Mouse (Mus musculus) hindbrain, embryonic 16.5 days (tissue): ENCODE measurements around the gene Pakap. TPM values are rescaled to one million over a fixed set of nuclear protein-coding genes. Genes with fewer than 3 reads are reported as not detected.

ENCODE experiments used
- ATAC-seq: fragments of 200-750 bp; cut with Nextera tagmentation; 2 replicates; pipeline ENCODE4 v1.8.0; 2017; ENCODE audit warnings: moderate TSS enrichment, moderate library complexity
- H3K27ac ChIP-seq: fragments of 300-500 bp; sonication (generic); 2 replicates; pipeline ENCODE4 v1.5.1; 2014; ENCODE audit warnings: low read depth, mild to moderate bottlenecking, control low read depth, low read length, moderate library complexity
- H3K27me3 ChIP-seq: fragments of 300-500 bp; sonication (generic); replicated peaks from 2 replicates; pipeline ENCODE4 v1.6.1; 2014; ENCODE audit warnings: low read length; ENCODE audit not compliant: control insufficient read depth, insufficient read depth
- H3K36me3 ChIP-seq: fragments of 300-500 bp; sonication (generic); 2 replicates; pipeline ENCODE4 v1.6.1; 2014; ENCODE audit warnings: mild to moderate bottlenecking, low read length, moderate library complexity, mixed read lengths; ENCODE audit not compliant: control insufficient read depth, insufficient read depth
- H3K4me1 ChIP-seq: fragments of 300-500 bp; sonication (generic); 2 replicates; pipeline ENCODE4 v1.6.1; 2014; ENCODE audit warnings: low read depth, low read length; ENCODE audit not compliant: control insufficient read depth, insufficient read depth
- H3K4me2 ChIP-seq: fragments of 300-500 bp; sonication (generic); 2 replicates; pipeline ENCODE4 v1.6.1; 2014; ENCODE audit warnings: mild to moderate bottlenecking, low read length, control low read depth, moderate library complexity
- H3K4me3 ChIP-seq: fragments of 300-500 bp; sonication (generic); 2 replicates; pipeline ENCODE4 v1.5.1; 2014; ENCODE audit warnings: mild to moderate bottlenecking, low read length, control low read depth, moderate library complexity
- H3K9ac ChIP-seq: fragments of 300-500 bp; sonication (generic); 2 replicates; pipeline ENCODE4 v1.6.1; 2014; ENCODE audit warnings: low read depth, mild to moderate bottlenecking, control low read depth, low read length, moderate library complexity
- H3K9me3 ChIP-seq: fragments of 300-500 bp; sonication (generic); 2 replicates; pipeline ENCODE4 v1.6.1; 2014; ENCODE audit warnings: mild to moderate bottlenecking, low read length, moderate library complexity; ENCODE audit not compliant: control insufficient read depth
- WGBS: fragments of 180-500 bp; shearing (Covaris S2); extraction: QIAGEN DNeasy Blood & Tissue Kit; methylation state at CpG from one replicate; pipeline ENCODE4 v1.1.7; 2014; 5-methylcytosine and 5-hydroxymethylcytosine counted together
- polyA plus RNA-seq: library from polyadenylated mRNA; unstranded; fragments of >200 nt; fragmentation: Nextera tagmentation; extraction: Ambion mirVana; gene quantifications from 2 replicates; pipeline ENCODE4 v1.2.1, GENCODE M21; 2015

Pakap gene
- polyA plus RNA-seq, 1 experiment from 2014 or later = 14.0 TPM

DNA sequence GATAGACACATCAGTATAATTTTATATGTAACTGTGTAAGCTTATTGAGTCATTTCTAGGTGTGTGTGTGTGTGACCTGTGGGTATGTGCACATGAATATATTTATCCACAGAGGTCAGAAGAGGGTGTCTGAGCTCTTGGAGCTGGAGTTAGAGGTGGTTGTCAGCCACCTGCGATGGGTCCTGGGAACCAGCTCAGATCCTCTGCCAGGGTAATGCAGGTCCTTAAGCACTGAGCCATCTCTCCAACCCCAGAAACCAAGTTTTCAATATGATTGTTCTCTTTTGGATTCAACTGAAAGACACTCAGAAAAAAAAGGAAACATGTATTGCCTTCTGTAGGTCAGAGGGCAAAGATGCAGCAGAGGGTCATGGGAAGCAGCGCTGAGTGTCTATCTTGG is 114.4 kb downstream of the Pakap start:
- no peak for ATAC-seq
- Histone ChIP-seq H3K27ac (no peak overlapping the region), H3K4me2 (no peak overlapping the region), H3K9me3 (no peaks in the 10 kb centered on the region), H3K9ac (no peak overlapping the region), H3K36me3 (no peaks in the 10 kb centered on the region), H3K4me1 (peaks cover 3% of the 10 kb centered on the region; the same call in 1 of the 2 replicates), H3K4me3 (no peak overlapping the region), H3K27me3 (no peaks in the 10 kb centered on the region)
- WGBS = 94% methylated on average over 2 of the region's 2 CpGs

- H3K4me1 ChIP-seq = peaks cover 3% of the 10 kb centered on the region; the same call in 1 of the 2 replicates
- 86% methylated on average over 11 of the region's 11 CpGs for WGBS
- ATAC-seq = no peak
Observed at GRCm38 (mm10) chr4:57682944-57683343, 115.0 kb downstream of the Pakap start.

DNA sequence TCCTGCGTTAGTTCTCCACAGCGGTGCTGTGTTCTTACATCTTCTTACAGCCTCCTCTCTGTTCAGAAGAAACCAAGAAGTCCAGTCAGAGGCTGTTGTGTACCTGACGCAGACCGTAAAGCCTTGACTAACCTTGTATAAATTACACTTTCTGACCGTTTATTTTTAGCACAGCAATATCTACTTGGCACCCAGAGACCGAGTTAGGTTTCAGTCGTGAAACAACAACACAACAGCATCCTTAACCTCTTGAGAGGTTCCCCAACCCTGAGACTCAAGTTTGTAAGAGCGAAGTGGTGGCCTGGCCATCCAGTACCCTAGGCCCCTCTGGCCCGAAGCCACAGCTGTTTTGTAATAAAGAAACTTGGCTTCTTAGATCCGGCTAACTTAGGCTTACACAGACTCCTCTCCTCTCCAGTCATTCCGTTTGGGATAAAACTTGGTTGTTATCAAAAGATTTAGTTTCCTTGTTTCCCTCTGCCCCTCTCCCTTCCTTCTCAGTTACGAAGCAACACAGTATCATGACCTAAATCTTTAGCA is 116.8 kb downstream of the Pakap start:
- no peak for ATAC-seq
- H3K9me3 ChIP-seq = no peaks in the 10 kb centered on the region
- H3K27ac ChIP-seq = no peak overlapping the region
- no peak overlapping the region for H3K4me3 ChIP-seq
- H3K36me3 ChIP-seq = no peaks in the 10 kb centered on the region; the same call in 1 of the 2 replicates
- no peak overlapping the region for H3K9ac ChIP-seq
- 86% methylated on average over 12 of the region's 12 CpGs for WGBS
- H3K4me2 ChIP-seq = no peak overlapping the region
- H3K27me3 ChIP-seq = no peaks in the 10 kb centered on the region
- H3K4me1 ChIP-seq = peaks cover 3% of the 10 kb centered on the region; the same call in 1 of the 2 replicates

More at GRCm38 (mm10) chr4:57682944-57683343, 115.0 kb downstream of the Pakap start:
- H3K9ac ChIP-seq = no peak overlapping the region
- H3K4me2 ChIP-seq = no peak overlapping the region
- no peaks in the 10 kb centered on the region for H3K9me3 ChIP-seq
- no peaks in the 10 kb centered on the region for H3K36me3 ChIP-seq
- H3K27me3 ChIP-seq = no peaks in the 10 kb centered on the region
- no peak overlapping the region for H3K4me3 ChIP-seq
- H3K27ac ChIP-seq = no peak overlapping the region

DNA sequence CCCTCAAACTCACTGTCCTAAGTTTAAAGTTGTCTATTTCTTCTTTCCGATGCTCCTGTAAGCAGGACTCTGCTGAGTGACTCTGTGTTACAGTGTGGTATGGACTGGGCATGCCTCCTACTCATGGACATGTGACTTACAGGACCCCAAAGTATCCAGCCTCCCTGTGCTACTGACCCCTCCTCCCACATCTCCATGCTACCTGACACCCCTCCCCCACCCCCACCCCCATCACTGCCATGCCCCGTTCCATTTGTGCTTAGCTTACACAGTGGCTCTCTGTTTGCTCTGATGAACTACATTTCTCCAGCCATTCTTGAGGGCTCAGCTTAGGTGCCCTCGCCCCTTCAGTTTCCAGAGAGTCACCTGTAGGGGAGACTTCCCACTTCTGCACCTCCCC is 118.8 kb downstream of the Pakap start:
- H3K4me3 ChIP-seq = no peak overlapping the region
- H3K27ac ChIP-seq = no peak overlapping the region
- H3K4me1 ChIP-seq = no peaks in the 10 kb centered on the region
- no peaks in the 10 kb centered on the region for H3K27me3 ChIP-seq
- no peaks in the 10 kb centered on the region for H3K9me3 ChIP-seq
- WGBS = 80% methylated on average over 3 of the region's 3 CpGs
- H3K4me2 ChIP-seq = no peak overlapping the region
- H3K9ac ChIP-seq = no peak overlapping the region
- no peak for ATAC-seq
- H3K36me3 ChIP-seq = no peaks in the 10 kb centered on the region; the same call in 1 of the 2 replicates

DNA sequence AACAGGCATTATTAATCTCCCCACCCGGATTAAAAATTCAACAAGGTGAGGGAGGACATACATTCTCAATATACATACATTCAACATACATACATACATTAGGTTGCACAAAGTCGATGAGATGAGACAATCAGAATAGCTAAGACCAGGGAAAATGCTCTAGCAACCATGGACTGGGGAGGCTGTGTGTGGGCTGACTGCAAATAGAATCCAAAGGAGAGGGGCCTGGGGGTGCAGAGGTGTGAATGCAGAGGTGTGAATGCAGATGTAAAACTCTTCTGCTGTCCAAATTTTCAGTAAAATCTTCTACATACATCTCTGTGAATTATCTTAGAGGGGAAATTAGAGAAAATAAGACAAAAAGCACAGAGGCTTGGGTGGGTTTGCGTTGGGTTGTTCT is 119.6 kb downstream of the Pakap start:
- H3K9ac ChIP-seq = no peak overlapping the region
- no peak overlapping the region for H3K27ac ChIP-seq
- H3K4me2 ChIP-seq = no peak overlapping the region
- H3K4me3 ChIP-seq = no peak overlapping the region
- WGBS = 79% methylated on average over 3 of the region's 3 CpGs
- H3K4me1 ChIP-seq = no peaks in the 10 kb centered on the region
- no peak for ATAC-seq
- no peaks in the 10 kb centered on the region for H3K27me3 ChIP-seq
- no peaks in the 10 kb centered on the region; the same call in 1 of the 2 replicates for H3K36me3 ChIP-seq
- no peaks in the 10 kb centered on the region for H3K9me3 ChIP-seq

DNA sequence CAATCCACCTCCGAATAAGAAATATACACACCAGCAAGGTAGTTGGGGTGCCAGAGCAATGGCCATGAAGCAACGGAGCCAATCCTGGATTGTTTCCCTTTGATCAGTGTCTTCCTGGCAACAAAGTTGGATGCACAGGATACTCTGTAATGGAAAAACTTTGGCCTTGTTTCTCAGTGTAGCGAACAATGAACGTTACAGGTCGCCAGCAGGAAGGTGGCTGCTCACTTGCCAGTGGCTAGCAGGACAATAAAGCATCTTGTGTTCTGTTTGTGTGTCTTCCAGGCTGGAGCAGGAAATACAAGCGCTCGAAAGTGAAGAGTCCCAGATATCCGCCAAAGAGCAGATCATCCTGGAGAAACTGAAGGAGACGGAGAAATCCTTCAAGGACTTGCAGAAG is 120.2 kb downstream of the Pakap start:
- H3K36me3 ChIP-seq = no peaks in the 10 kb centered on the region; the same call in 1 of the 2 replicates
- no peaks in the 10 kb centered on the region for H3K4me1 ChIP-seq
- no peak for ATAC-seq
- no peak overlapping the region for H3K4me3 ChIP-seq
- H3K4me2 ChIP-seq = no peak overlapping the region
- H3K27ac ChIP-seq = no peak overlapping the region
- no peaks in the 10 kb centered on the region for H3K27me3 ChIP-seq
- WGBS = 87% methylated on average over 9 of the region's 9 CpGs
- H3K9me3 ChIP-seq = no peaks in the 10 kb centered on the region
- no peak overlapping the region for H3K9ac ChIP-seq

DNA sequence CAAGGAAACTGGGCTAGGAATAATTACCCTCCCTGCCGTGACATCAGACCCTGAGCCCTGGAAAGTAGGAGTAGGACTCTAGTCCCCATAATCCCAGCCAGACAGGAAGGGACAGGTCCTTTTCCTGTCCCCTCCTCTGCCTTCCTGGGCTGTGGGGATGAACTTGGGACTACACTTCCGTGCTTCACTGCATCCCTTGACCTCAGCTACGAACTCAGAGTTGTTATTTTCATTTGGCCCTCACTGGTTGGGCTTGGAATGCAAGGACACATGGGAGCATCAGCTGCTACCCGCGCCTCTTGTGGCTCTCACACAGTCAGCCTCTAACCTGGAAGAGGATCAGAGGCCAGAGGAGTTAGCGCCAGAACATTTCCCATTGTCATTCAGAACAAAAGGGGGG is 122.0 kb downstream of the Pakap start:
- H3K27ac ChIP-seq = no peak overlapping the region
- H3K27me3 ChIP-seq = no peaks in the 10 kb centered on the region
- 76% methylated on average over 6 of the region's 6 CpGs for WGBS
- ATAC-seq = no peak
- no peak overlapping the region for H3K4me2 ChIP-seq
- no peaks in the 10 kb centered on the region for H3K9me3 ChIP-seq
- H3K4me3 ChIP-seq = no peak overlapping the region
- no peak overlapping the region for H3K9ac ChIP-seq
- H3K4me1 ChIP-seq = no peaks in the 10 kb centered on the region
- no peaks in the 10 kb centered on the region; the same call in 1 of the 2 replicates for H3K36me3 ChIP-seq

DNA sequence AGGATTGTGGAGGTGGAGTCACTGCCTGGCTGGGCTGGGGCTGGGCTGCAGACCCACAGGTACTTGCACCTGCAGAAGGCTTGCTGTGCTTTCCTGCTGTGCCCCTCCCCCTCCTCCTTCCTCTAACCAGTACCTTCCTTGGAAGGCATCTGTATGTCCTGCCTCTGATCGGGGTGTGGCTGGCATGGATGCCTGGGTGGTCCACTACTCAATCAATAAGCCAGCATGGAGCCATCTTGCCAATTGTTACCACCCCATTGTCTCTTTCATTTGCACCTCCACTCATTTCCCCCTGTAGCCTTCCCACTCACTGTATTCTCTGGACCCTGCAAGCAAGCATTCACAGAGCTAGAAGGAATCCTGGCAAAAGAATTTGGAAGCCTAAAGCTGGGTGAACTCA is 122.8 kb downstream of the Pakap start:
- Histone ChIP-seq H3K4me3 (no peak overlapping the region), H3K4me1 (no peaks in the 10 kb centered on the region), H3K27me3 (no peaks in the 10 kb centered on the region), H3K36me3 (no peaks in the 10 kb centered on the region; the same call in 1 of the 2 replicates), H3K9me3 (no peaks in the 10 kb centered on the region), H3K27ac (no peak overlapping the region), H3K4me2 (no peak overlapping the region), H3K9ac (no peak overlapping the region)
- 42% methylated on average over 1 of the region's 1 CpGs for WGBS
- no peak for ATAC-seq

- Histone ChIP-seq H3K4me3 (no peak overlapping the region), H3K27ac (no peak overlapping the region), H3K4me1 (no peaks in the 10 kb centered on the region), H3K27me3 (no peaks in the 10 kb centered on the region), H3K9ac (no peak overlapping the region), H3K9me3 (no peaks in the 10 kb centered on the region), H3K4me2 (no peak overlapping the region), H3K36me3 (no peaks in the 10 kb centered on the region; the same call in 1 of the 2 replicates)
- WGBS = 81% methylated on average over 5 of the region's 5 CpGs
- no peak for ATAC-seq
Observed at GRCm38 (mm10) chr4:57694356-57695136, 126.6 kb downstream of the Pakap start.
